Mouse (Mus musculus) hindbrain, embryonic 12.5 days (tissue): Measurements from ENCODE around the gene Odf4. TPM values are rescaled to one million over a fixed set of nuclear protein-coding genes. Genes with fewer than 3 reads are reported as not detected.
"Not testable (repeated sequence)": the region's sequence is repeated elsewhere in the genome, so short reads cannot be mapped to it uniquely, and the experiment has no call there.

Experiments used
- ATAC-seq: fragments of 200-750 bp; cut with Nextera tagmentation; 2 replicates; pipeline ENCODE4 v1.8.0; 2017; ENCODE audit warnings: moderate TSS enrichment; ENCODE audit not compliant: low FRiP score
- H3K27ac ChIP-seq: fragments of 300-500 bp; sonication (generic); 2 replicates; pipeline ENCODE4 v1.5.1; 2016; ENCODE audit warnings: mild to moderate bottlenecking
- H3K27me3 ChIP-seq: fragments of 300-500 bp; sonication (generic); 2 replicates; pipeline ENCODE4 v1.6.1; 2016; ENCODE audit warnings: mild to moderate bottlenecking
- H3K36me3 ChIP-seq: fragments of 300-500 bp; sonication (generic); 2 replicates; pipeline ENCODE4 v1.6.1; 2016; ENCODE audit warnings: mild to moderate bottlenecking
- H3K4me1 ChIP-seq: fragments of 300-500 bp; sonication (generic); 2 replicates; pipeline ENCODE4 v1.6.1; 2016
- H3K4me2 ChIP-seq: fragments of 300-500 bp; sonication (generic); replicated peaks from 2 replicates; pipeline ENCODE4 v1.6.1; 2016; ENCODE audit warnings: mild to moderate bottlenecking
- H3K4me3 ChIP-seq: fragments of 300-500 bp; sonication (generic); 2 replicates; pipeline ENCODE4 v1.5.1; 2016; ENCODE audit warnings: mild to moderate bottlenecking
- H3K9ac ChIP-seq: fragments of 300-500 bp; sonication (generic); 2 replicates; pipeline ENCODE4 v1.6.1; 2016; ENCODE audit warnings: mild to moderate bottlenecking, moderate library complexity
- H3K9me3 ChIP-seq: fragments of 300-500 bp; sonication (generic); replicated peaks from 2 replicates; pipeline ENCODE4 v1.6.1; 2016; ENCODE audit warnings: mild to moderate bottlenecking
- WGBS: fragments of 180-500 bp; shearing (Covaris S2); methylation state at CpG from one replicate; pipeline ENCODE4 v1.1.7; 2016; 5-methylcytosine and 5-hydroxymethylcytosine counted together
- polyA plus RNA-seq: library from polyadenylated mRNA; unstranded; fragments of >200 nt; fragmentation: Nextera tagmentation; extraction: Ambion mirVana; gene quantifications from 2 replicates; pipeline ENCODE4 v1.2.1, GENCODE M21; 2016

The Odf4 gene
- 0.36 TPM in 1 of 2 replicates, not detected in the other for polyA plus RNA-seq

GRCm38 (mm10) chr11:68926981-68927380 is at the start of gene Odf4:
Gene Odf4, minus strand, starts transcription at chr11:68927081.
- no peaks in the 10 kb centered on the region for H3K4me1 ChIP-seq
- H3K9ac ChIP-seq, result no peak within 1 kb of the TSS
- no peaks in the 10 kb centered on the region for H3K9me3 ChIP-seq
- H3K36me3 ChIP-seq, result no peaks in the 10 kb centered on the region
- no peak within 1 kb of the TSS for H3K4me3 ChIP-seq
- no peak for ATAC-seq
- no peak within 1 kb of the TSS for H3K27ac ChIP-seq
- 73% methylated on average over 3 of the region's 3 CpGs for WGBS
- no peak within 1 kb of the TSS for H3K4me2 ChIP-seq
- no peaks in the 10 kb centered on the region for H3K27me3 ChIP-seq

- ATAC-seq, result no peak
- Histone ChIP-seq H3K27ac (no peak overlapping the region), H3K27me3 (0 out of 2 replicates have a peak, but pooled peaks cover 12% of the 10 kb centered on the region), H3K36me3 (0 out of 2 replicates have a peak, but pooled peaks cover 2% of the 10 kb centered on the region), H3K4me3 (no peak overlapping the region), H3K9ac (no peak overlapping the region), H3K9me3 (no peaks in the 10 kb centered on the region), H3K4me2 (no peak overlapping the region), H3K4me1 (peaks cover 9% of the 10 kb centered on the region)
- WGBS, result 88% methylated on average over 1 of the region's 1 CpGs
Measured at GRCm38 (mm10) chr11:68975601-68976000, 48.7 kb upstream of the Odf4 start.

DNA sequence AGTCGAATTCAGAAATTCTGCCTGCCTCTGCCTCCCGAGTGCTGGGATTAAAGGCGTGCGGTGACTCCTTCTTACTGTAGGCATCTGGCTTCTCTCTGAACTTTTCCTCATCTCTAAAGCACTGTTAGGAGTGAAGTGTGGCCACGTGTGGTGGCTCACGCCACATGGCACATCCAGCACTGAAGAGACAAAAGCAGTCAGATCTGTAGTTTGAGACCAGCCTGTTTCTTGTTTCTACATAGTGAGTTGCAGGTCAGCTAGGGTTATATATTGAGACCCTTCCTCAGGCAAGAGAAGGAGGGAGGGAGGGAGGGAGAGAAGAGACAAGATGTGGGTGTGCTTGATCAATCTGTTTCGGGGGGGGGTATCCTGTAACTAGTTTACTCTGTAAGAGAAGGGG is 48.2 kb upstream of the Odf4 start, which contains the start of gene Rangrf:
TSS of gene Rangrf (minus strand) at position 101 of the 400 bp plus-strand sequence.
- Histone ChIP-seq H3K4me2 (peak within 1 kb of the TSS; percentile 66), H3K4me3 (peak within 1 kb of the TSS; percentile 46), H3K9me3 (no peaks in the 10 kb centered on the region), H3K9ac (peak within 1 kb of the TSS; percentile 43; the same call in 1 of the 2 replicates), H3K4me1 (peaks cover 9% of the 10 kb centered on the region), H3K27me3 (0 out of 2 replicates have a peak, but pooled peaks cover 12% of the 10 kb centered on the region), H3K27ac (no peak within 1 kb of the TSS), H3K36me3 (0 out of 2 replicates have a peak, but pooled peaks cover 2% of the 10 kb centered on the region)
- no peak for ATAC-seq
- 85% methylated on average over 7 of the region's 7 CpGs for WGBS

- H3K36me3 ChIP-seq, result 0 out of 2 replicates have a peak, but pooled peaks cover 2% of the 10 kb centered on the region
- H3K4me1 ChIP-seq, result peaks cover 9% of the 10 kb centered on the region
- H3K27ac ChIP-seq, result no peak overlapping the region
- peak overlapping the region; percentile 43; the same call in 1 of the 2 replicates for H3K9ac ChIP-seq
- peak overlapping the region; percentile 66 for H3K4me2 ChIP-seq
- ATAC-seq, result 0 out of 2 replicates have a peak, but pooled peaks have one; percentile 4
- 0 out of 2 replicates have a peak, but pooled peaks cover 12% of the 10 kb centered on the region for H3K27me3 ChIP-seq
- peak overlapping the region; percentile 46 for H3K4me3 ChIP-seq
- WGBS, result 31% methylated on average over 6 of the region's 6 CpGs
- no peaks in the 10 kb centered on the region for H3K9me3 ChIP-seq
Measured at GRCm38 (mm10) chr11:68974059-68974450, 47.2 kb upstream of the Odf4 start.

DNA sequence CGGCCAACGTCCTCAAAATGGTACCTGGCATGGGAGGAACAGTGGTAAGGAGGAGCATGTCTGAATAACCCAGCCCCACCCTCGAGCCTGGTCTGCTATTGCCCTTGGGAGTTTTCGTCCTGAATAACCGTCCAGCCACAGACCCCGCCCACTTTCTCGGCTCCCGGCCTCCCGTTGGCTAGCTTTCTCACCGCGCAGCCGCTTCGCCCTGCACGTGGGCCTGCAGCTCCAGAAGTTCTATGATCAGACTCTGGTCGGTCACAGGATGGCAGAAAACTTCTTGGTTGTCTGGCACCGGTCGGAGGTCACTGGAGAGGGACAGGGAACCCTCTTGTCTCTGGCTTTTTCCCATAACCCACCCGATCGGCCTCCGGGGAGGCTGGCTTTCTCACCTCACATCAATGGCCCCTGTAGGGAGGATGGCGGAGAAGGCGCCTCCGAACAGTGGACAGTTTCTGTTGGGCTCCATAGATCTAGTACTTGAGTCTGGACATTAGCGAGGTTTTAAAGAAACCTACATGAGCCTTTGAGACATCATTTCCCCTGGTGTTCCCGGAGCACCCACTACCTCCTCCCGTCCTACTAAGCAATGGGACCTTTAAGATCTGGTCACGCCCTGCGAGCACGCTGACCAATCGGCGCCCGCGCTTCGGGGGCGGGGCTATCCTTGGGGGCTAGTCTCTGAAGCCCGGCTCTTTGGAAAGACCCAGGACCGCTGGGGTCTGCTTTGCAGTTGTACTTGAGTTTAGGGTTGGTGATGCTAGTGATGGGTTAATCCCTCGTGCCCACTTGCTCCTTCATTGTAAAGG is 46.6 kb upstream of the Odf4 start:
- H3K4me1 ChIP-seq, result peaks cover 12% of the 10 kb centered on the region
- H3K27ac ChIP-seq, H3K36me3 ChIP-seq, H3K9me3 ChIP-seq: not testable (repeated sequence)
- peak overlapping the region; percentile 46 for H3K4me3 ChIP-seq
- H3K9ac ChIP-seq, result peak overlapping the region; percentile 43
- ATAC-seq, result peak; percentile 89
- H3K27me3 ChIP-seq, result 0 out of 2 replicates have a peak, but pooled peaks cover 15% of the 10 kb centered on the region
- WGBS, result under 1% methylated on average over 38 of the region's 38 CpGs
- H3K4me2 ChIP-seq, result peak overlapping the region; percentile 66

DNA sequence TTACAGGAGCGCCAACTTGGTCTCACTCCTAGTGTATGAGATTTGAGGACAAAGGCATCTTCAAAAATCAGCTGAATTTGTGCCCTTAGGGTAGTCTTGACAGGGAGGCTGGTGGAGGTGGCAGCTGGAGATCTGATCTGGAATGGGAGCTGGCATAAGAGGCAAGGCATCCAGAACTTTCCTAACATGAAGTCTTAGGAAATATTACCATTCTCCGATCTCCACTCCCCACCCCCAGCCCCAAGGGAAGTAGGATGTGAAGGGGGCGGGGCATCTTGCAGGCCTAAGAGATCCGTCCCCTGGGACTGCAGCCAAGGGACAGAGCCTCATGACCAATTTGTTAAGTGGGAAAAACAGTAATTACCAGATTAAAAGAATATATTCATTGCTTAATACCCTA is 43.4 kb upstream of the Odf4 start:
- WGBS, result 83% methylated on average over 4 of the region's 4 CpGs
- H3K4me1 ChIP-seq, result peaks cover 18% of the 10 kb centered on the region
- H3K4me3 ChIP-seq, result no peak overlapping the region
- H3K36me3 ChIP-seq, result 0 out of 2 replicates have a peak, but pooled peaks cover 2% of the 10 kb centered on the region
- H3K9me3 ChIP-seq, result no peaks in the 10 kb centered on the region
- H3K9ac ChIP-seq, result no peak overlapping the region
- H3K27ac ChIP-seq, result no peak overlapping the region
- no peak for ATAC-seq
- no peak overlapping the region for H3K4me2 ChIP-seq
- 0 out of 2 replicates have a peak, but pooled peaks cover 7% of the 10 kb centered on the region for H3K27me3 ChIP-seq

- Histone ChIP-seq H3K4me3 (peak overlapping the region; percentile 57; the same call in 1 of the 2 replicates), H3K27me3 (0 out of 2 replicates have a peak, but pooled peaks cover 3% of the 10 kb centered on the region)
Measured at GRCm38 (mm10) chr11:68968752-68969151, 41.9 kb upstream of the Odf4 start.

DNA sequence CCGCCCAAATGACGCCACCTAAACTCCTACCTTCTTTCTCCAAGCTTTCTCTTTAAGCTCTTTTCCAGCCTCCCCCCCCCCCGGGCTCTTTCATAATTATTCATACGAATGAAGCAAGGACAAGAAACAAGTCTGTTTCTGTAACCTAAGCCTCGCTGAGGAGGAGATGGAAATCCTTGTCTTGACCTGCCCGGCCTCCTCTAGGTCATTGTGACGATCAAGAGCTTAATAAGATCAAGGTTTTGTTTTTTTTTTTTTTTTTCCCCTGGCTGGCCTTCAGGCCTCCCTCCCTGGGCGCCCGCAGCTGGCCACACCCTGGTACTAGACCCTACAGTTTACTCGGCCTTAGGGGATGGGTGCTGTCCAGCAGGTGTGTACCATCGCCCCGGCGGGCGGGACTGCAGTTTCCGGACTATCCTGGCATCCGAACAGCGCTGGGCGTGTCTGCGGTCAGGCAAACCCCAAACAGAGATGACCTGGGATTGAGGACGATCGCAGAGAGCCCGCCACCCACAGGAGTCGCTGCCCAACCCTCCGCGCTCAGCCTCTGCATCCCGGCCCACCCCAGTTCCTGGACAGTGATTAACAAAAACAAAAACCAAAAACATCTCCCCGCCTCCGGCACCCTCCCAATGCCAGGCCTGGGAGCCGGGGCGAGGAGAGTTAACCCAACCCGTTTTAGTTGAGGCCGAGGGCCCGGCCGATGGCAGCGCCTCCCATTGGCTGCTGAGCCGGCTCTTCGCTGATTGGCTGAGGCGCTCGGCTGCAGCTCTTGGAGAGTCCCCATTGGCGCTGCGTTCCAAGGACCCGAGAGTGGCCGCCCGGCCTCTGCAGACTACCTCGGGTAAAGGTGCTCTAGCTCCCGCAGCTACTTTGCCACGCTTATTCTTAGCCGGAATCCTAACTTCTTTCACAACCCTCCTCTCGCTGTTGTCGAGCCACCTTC is 40.7 kb upstream of the Odf4 start, which contains the start of gene Slc25a35:
TSS of gene Slc25a35 (plus strand) at position 795 of the 946 bp plus-strand sequence.
- Histone ChIP-seq H3K4me3 (peak within 1 kb of the TSS; percentile 57), H3K4me1 (peaks cover 9% of the 10 kb centered on the region), H3K27ac (peak within 1 kb of the TSS; percentile 67), H3K9ac (peak within 1 kb of the TSS; percentile 72), H3K9me3 (no peaks in the 10 kb centered on the region), H3K4me2 (peak within 1 kb of the TSS; percentile 84), H3K36me3 (0 out of 2 replicates have a peak, but pooled peaks cover 2% of the 10 kb centered on the region), H3K27me3 (0 out of 2 replicates have a peak, but pooled peaks cover 3% of the 10 kb centered on the region)
- under 1% methylated on average over 50 of the region's 50 CpGs for WGBS
- peak; percentile 94 for ATAC-seq

More at GRCm38 (mm10) chr11:68968752-68969151, 41.9 kb upstream of the Odf4 start:
- 87% methylated on average over 11 of the region's 11 CpGs for WGBS
- no peak overlapping the region for H3K27ac ChIP-seq
- peak overlapping the region; percentile 84; the same call in 1 of the 2 replicates for H3K4me2 ChIP-seq
- 0 out of 2 replicates have a peak, but pooled peaks cover 2% of the 10 kb centered on the region for H3K36me3 ChIP-seq
- no peaks in the 10 kb centered on the region for H3K9me3 ChIP-seq
- no peak overlapping the region for H3K9ac ChIP-seq
- peaks cover 14% of the 10 kb centered on the region for H3K4me1 ChIP-seq
- no peak for ATAC-seq

DNA sequence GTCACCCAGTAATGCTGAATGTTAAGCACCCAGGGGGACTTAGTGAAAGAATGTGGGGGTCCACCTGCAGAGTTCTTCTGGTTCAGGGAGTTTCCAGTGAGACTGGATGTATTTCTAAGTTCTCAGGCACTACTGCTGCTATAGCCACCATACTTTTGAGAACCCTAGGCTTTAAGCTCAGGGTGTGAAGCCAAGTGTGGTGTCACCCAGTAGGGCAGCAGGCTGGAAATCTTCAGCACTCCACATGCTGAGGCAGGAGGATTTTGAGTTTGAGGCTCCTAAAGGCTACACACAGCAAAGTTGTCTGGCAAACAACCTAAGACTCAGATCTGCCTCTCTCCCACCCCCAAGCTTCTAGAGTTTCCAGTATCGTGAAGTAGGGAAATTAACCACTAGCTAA is 39.7 kb upstream of the Odf4 start:
- H3K9me3 ChIP-seq, result no peaks in the 10 kb centered on the region
- ATAC-seq, result no peak
- 66% methylated on average over 1 of the region's 1 CpGs for WGBS
- H3K4me3 ChIP-seq, result no peak overlapping the region
- H3K36me3 ChIP-seq, result 0 out of 2 replicates have a peak, but pooled peaks cover 2% of the 10 kb centered on the region
- H3K4me1 ChIP-seq, result peaks cover 9% of the 10 kb centered on the region
- H3K27ac ChIP-seq, result no peak overlapping the region
- H3K9ac ChIP-seq, result no peak overlapping the region
- H3K27me3 ChIP-seq, result 0 out of 2 replicates have a peak, but pooled peaks cover 3% of the 10 kb centered on the region
- H3K4me2 ChIP-seq, result no peak overlapping the region

DNA sequence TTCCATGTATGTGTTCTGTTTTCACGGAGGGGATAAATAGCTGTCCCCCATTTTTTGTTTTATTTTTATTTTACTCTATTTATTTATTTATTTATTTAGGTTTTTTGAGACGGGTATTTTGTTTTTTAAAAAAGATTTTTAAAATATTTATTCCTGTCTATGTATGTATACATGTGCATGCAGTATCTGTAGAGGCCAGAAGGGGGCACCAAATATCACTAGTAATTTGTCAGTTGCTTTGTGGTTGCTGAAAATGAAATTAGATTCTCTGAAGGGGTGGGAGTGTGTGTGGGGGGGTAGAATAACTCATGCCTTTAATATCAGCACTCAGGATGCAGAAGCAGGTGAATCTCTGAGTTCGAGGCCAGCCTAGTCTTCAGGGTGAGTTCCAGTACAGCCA is 39.0 kb upstream of the Odf4 start:
- H3K9ac ChIP-seq, result no peak overlapping the region
- H3K4me2 ChIP-seq, result no peak overlapping the region
- H3K27ac ChIP-seq, result no peak overlapping the region
- no peak for ATAC-seq
- no peaks in the 10 kb centered on the region for H3K36me3 ChIP-seq
- WGBS, result 31% methylated on average over 3 of the region's 3 CpGs
- no peak overlapping the region for H3K4me3 ChIP-seq
- H3K27me3 ChIP-seq, result 0 out of 2 replicates have a peak, but pooled peaks cover 3% of the 10 kb centered on the region
- peaks cover 9% of the 10 kb centered on the region for H3K4me1 ChIP-seq
- H3K9me3 ChIP-seq, result no peaks in the 10 kb centered on the region

GRCm38 (mm10) chr11:68965050-68965449 is 38.2 kb upstream of the Odf4 start:
- no peak for ATAC-seq
- Histone ChIP-seq H3K36me3 (no peaks in the 10 kb centered on the region), H3K27ac (no peak overlapping the region), H3K27me3 (0 out of 2 replicates have a peak, but pooled peaks cover 3% of the 10 kb centered on the region), H3K9me3 (no peaks in the 10 kb centered on the region), H3K4me3 (no peak overlapping the region), H3K4me1 (peaks cover 9% of the 10 kb centered on the region), H3K9ac (no peak overlapping the region), H3K4me2 (no peak overlapping the region)
